Mouse (Mus musculus): ENCODE data around the gene Setd5. TPM values are rescaled to one million over a fixed set of nuclear protein-coding genes. Genes with fewer than 3 reads are reported as not detected.
A peak's percentile ranks its signal among the peaks of the same experiment; 100 is the strongest.

Gene Setd5
- total RNA-seq, 2 experiments from 2014 or later = 27.0 to 31.5 TPM

DNA sequence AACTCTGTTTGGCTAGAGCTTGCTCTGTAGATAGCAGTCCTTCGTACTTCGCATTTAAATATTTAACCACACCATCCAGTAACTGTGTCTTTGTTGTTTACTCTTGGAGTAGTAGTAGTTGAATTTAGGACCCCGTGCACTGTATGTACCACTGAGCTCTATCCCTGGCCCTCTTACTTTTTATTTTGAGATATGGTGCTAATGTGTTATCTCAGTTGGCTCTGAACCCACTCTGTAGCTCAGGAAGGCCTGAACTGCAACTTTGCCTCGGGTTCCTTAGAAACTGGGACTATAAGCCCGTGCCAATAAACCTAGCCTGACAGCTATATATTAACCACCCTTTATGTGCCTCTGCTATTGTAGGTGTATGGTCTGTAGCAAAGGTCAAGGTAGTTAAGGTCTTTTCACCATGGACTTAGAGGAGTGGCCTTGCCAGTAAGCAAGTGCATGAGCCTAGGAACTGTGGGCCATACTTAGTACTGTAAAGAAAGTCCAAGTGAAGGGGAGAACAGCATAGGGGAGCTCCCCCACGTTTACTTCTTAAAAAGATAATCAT lies 22.5 kb upstream of the Setd5 start:
- DNase-seq = no peak

DNA sequence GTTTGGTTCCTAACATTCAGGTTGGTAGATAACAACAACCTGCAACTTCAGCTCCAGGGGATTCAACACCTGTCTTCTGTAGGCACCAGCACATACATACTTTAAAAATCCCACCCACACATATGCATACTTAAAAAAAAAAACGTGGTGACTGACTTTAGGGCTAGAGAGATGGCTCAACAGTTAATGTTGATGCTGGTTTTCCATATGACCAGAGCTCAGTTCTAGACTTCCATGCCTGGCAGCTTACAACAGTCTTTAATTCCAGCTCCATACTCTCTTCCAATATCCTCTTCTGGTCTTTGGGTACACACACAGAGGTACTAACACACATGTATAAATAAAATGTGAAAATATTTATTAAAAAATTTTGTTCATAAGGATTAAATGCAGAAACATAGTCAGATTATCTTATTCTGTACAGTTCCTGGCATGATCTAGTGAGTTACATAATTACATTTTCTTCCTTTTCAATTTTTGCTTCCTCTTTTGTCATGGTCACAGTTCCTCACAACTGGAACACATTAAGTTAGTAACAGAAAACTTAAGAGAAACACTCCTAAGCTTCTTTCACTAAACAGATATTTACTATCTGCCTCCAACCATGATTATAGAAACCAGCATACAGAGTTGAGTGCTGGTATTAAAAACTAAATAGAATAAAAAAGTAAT lies 16.1 kb upstream of the Setd5 start:
- no peak for DNase-seq

DNA sequence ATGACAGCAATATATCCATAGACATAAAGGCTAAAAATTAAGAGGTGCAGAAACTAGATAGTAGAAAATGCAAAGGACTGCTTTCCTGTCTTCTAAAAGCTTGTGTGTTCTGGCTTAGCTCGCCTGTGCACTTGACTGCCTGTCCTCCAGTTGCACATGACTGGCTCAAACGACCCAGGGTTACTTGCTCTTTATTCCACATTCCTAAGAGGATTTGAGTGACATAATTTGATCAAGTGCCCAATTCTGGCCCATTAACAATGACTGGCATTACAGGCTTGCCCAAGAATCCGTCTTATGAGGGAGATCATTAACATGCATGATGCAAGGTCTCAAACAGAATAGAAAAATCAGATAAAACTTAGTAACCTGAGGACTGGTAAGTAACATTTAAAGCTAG lies 14.9 kb upstream of the Setd5 start:
- DNase-seq = peak in 1 of 2 experiments; percentile 18

DNA sequence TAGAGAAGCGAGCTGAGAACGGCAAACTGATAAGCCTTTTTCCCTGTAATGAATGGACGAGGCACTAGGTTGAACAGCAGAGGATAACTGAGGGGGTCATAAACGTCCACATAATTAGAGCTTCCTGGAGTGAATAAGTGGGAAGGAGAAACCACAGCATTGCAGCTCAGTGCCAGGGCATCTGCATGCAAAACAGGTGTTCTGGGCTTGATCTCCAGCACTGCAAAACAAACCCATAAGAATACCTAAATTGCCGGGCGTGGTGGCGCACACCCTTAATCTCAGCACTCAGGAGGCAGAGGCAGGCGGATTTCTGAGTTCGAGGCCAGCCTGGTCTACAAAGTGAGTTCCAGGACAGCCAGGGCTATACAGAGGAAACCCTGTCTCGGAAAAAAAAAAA lies 13.8 kb upstream of the Setd5 start:
- no peak for DNase-seq

DNA sequence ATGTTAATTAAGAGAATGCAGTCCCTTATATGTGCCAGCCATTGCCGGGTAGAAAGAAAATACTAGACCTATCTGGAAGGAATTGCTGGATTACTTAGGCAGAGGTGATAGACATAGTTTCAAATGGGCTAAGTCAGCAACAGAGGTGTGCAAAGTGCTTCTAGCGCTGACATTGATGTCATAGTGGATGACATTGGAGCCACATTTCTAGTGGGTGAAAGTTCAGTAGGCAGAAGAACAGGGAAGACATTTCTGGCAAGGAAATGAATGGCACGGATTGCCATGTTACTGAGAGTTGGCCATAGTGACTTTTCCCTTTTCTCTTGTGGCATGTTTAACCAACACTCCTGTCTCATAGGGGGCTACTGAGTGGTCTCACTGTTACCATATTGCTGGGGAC lies 12.0 kb upstream of the Setd5 start:
- DNase-seq = peak in 1 of 2 experiments; percentile 40

DNA sequence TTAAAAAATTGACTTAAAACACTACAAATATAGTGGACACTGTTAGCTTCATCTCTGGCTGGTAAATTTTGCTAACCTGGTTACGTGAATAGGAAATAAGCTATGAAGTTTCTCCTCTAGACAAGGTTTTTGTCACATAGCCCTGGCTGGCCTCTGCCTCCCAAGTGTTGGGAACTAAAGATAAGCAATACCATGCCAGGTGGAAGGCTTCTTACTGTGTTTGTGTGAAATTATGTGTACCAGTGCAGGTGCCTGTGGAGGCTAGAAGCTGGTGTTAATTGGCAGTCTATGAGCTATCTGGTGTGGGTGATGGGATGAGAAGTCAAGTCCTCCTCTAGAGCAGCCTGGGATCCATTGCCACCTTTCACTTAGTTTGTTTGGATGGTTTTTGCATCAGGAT lies 8.0 kb upstream of the Setd5 start:
- DNase-seq = no peak

DNA sequence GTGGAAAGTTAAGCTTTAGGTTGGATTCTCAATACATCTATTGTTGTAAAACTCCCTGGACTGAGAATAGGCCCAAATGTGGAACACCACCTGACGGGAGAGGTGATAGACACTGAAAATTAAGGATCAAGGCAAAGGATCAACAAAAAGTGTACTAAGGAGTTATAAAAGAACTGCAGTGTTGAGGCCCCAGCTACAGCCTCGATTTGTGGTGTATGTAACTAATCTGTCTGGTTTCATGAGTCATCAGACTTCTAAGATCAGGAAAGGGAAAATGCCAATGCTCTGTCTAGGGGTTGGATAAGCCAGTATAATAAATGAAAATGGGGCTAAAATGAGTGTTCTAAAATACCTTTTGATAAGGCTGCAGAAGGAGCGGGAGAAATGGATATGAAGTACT lies 1.9 kb upstream of the Setd5 start:
- peak in 1 of 2 experiments; percentile 22 for DNase-seq

DNA sequence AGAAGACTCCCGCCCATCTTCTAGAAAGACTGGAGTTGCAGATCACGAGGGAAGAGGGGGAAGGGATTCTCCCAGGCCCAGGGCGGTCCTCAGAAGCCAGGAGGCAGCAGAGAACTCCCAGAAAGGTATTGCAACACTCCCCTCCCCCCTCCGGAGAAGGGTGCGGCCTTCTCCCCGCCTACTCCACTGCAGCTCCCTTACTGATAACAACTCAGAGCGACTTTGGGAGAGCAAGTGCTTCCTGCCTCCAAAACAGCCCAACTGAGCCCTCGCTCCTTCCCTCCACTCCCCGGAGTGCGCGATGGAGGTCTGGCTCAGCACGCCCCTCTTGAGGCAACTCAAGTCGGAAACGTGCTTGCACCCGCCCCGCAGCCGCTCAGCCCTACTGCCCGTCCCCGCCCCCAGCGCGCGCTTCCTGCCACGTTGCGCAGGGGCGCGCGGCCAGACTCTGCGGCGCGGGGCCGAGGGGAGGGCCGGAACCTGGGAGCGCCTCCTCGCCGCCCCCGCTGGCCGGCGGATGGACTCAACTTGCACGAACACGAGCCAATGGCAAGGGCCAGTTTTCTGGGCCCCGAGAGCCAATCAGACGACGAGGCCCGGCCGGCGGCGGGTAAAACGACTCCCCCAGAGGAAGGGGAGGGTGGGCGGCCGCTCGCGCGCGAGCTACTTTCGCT lies 1.0 kb upstream of the Setd5 start:
- DNase-seq = peak; percentile 95 to 97

DNA sequence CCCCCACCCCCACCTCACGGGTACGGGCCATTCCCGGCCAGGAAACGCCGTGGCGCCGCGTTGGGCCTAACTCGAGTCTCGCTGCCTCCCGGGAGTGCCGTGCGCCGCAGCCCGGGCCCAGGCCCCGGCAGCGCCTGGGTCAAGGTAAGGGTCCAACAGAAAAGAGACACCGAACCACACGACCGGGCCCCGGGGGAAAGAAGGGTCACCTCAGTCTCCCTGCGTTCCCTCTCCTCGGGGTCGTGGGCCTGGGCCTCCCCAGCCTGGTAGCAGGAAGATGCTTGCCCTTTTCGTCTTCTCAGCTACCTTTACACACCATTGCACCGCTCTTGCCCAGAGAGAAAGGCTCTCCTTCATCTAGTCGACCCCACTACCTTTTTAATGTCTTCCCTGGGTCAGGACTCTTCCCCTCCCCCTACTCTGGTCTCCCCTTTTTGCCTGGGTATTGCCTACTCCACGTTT lies 435 bp downstream of the Setd5 start:
- peak in 1 of 2 experiments; percentile 81 for DNase-seq

DNA sequence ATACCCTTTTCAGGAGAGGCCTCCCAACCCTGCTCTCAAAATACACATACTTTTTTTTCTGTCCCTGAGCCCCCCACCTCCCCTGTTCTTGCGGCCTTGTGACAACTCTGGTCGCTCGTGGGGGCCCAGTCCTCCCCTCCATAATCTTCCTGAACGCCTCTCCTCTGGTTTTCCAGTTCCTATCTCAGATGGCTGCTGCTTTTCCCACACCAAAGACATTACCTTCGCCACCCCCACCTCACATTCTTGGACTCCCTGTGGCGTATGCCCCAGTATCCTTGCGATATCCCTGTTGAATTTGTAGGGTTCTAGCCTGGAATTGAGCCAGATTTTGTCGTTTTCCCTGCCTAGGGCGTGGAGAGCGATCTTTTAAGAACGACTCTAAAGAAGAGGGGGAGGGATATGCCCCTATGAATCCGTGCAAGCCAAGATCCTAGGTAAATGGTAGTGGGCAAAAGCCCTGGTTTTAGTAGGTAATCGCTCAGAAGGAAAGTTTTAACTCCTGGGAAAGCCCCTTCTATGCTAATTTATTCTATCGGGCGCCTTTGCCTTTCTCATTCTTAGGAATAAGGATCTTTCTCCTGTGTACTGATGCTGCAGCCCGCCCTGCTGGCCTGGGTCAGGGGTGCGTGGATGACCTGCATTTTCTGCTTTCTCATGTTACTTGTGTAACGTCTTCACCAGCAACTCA lies 1.0 kb downstream of the Setd5 start:
- peak; percentile 12 to 56 for DNase-seq

DNA sequence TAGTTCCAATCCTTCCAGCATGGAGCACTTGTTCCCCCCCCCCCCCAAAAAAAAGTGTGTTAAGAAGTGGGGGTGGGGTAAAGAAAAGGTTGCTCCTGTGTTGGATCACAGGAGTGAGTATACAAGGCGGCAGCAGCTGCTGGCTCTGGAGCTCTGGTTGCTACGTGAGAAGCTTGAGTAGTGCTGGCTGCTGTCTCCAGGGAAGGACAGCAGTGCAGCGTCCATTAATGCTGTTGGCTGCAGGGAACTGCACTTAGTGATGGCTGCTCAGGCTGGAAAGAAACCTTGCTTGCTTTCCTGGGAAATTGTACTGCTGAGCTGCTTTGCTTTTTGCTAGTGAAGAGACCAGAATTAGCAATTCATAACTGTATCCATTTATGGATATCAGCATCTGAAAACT lies 2.3 kb downstream of the Setd5 start:
- peak; percentile 47 to 64 for DNase-seq

DNA sequence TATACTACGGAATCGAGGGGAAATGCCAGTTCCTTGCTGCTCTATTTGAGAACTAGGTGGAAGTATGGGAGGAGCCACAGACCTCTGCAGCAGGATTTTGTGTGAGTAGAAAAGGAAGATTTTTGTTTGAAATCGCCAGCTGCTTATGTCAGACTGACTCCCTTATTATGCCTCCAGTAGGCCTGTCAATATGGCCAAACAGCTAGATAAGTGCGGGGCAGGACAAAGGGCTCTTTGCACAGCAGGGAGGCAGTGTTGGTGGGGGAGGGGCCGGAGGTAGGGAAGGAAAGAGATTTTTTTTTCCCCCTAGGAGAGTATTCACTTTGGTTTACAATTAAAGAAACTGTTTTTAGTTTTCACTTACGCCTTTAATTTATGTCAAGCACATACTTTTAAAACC lies 5.1 kb downstream of the Setd5 start:
- DNase-seq = peak in 1 of 2 experiments; percentile 31

DNA sequence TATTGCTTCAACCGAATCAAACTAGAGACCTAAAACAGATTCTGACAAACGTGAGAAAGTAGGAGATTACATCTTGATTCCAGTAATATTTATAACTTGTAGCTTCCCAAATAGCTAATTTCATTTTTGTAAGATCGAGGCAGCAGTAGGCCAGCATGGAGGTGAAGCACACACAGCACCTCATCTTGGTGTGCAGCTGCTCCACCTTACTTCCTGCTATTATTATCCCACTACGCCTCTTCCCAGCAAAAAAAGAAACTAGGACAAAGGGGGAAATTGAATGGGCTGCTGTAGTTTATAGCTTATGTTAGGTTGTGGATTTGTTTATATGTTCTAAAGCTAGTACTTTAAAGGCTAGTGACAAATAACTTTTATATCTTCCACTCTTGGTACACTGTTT lies 7.4 kb downstream of the Setd5 start:
- DNase-seq = peak in 1 of 2 experiments; percentile 41

DNA sequence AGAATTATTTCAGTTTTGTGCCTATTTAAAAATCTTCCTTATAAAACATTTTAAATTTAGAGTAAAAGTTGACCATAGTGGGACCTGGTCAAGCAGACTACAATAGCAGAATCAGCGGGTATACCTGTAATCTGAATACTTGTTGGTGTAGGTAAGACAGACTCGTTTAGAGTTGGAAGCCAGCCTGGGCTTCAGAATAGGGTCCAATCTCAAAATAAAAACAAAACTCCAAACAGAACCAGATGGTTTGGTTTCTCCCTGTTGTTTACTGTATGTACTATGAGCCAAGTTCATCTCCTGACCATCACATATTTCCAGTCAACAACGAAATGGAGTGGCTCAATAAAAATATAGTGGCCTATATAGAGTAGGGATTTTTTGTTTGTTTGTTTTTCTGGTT lies 16.0 kb downstream of the Setd5 start:
- no peak for DNase-seq

DNA sequence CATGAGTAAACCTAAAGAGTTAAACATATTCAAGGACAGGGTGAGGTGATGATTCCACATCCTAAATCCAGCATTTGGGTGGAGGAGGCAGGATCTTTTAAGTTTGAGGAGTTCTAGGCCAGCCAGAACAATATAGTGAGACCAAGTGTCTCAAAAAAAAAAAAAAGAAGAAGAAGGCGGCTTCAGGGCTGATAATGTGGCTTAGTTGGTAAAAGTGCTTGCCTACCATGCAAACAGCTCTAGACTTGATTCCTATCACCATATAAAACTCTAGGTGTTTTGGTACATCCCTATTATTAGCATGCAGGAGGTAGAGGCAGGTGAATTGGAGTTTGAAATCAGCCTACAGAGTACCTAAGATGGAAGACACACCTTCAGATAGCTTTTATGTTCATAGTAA lies 18.4 kb downstream of the Setd5 start:
- DNase-seq = no peak

DNA sequence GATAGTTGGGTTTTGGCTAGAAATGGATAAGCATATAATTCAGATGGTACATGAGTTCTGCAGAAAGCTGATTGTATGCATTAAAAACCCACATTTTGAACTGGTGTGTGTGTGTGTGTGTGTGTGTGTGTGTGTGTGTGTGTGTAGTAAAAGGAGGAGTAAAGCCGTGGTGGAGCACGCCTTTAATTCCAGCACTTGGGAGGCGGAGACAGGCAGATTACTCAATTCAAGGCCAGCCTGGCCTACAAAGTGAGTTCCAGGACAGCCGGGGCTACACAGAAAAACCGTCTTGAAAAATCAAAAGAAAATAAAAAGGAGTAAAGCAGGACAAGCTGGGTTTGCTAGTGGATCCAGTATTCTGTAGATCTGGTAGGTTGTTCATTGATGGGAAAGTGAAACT lies 20.5 kb downstream of the Setd5 start:
- peak; percentile 27 to 28 for DNase-seq

DNA sequence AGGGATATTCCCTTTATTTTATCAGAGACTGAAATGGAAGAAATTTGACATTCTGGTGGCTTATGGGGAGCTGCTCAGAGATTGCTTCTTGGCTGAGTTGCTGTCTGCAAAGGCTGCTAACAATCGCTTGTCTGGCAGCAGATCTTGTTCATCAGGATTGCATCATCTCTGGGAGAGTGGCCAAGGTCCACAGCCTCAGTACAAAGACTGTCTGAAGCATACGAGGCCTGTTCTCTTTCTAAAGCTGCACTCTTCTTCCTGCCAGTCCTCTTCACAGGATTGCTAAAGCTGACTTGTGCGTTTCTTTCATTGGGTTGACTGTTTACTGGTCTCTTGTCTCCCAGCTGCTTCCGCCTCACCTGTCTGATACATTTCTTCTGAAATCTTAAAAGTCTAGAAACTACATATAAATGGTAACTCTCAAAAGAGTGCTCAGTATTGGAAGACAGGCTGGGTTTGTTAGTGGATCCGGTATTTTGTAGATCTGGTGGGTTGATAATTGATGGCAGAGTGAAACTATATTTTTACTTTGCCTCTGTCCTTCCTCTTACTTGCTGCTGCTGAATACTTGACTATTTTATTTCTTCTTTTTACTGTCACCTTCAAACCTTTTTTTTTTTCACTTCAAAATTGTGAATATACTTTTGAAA lies 22.6 kb downstream of the Setd5 start:
- peak; percentile 95 for DNase-seq

DNA sequence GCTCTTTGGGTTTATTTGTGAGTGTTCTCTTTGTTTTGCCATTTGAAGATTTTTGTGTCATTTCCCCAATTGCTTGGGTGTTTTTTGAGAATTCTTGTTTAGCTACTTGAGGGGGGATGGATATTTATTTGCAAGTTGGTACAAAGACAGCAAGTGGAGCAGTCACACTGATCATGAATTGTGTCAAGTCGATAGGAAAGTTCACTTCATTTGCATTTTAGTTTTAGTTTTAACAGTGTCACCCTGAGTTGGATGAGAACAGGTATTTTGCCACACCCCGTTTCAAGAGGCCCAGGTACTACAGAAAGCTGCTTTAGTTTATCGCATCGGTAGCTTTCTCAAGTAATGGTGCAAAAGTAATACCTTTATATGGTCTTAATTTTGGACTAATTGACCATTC lies 25.4 kb downstream of the Setd5 start:
- no peak for DNase-seq

DNA sequence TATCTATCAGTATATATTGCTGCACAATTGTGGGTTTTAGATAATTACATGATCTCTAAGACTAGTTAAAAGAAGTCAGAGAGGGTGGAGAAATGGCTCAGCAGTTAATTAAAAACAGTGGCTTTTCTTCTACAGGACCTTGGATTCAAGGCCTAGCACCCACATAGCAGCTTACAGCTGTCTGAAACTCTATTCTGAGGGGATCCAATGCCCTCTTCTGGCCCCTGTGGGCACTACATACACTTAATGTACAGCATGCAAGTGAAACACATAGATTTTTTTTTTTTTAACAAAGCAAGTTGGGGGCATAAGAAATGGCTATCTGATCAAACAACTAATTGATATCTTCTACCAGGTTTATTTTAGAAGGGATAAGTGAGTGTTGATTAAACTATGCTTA lies 26.6 kb downstream of the Setd5 start:
- peak; percentile 48 to 67 for DNase-seq

DNA sequence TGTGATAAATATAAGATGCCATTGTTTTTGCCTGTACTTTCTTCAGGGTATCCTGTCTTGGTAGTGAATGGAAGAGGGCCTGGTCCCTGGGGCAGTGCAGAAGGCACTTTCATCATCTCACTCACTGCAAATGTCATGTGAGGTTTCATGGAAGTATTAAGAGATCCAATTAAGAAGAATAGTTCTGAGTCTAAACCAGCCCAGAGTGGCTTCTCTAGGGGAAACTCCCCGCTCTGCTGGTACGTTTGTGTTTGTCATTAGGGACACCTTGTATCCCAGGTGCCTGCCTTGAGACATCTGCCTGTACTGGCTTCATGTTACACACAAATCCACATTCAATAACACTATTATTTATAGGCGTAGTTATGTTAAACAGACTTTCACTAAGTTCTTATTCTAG lies 32.2 kb downstream of the Setd5 start:
- no peak for DNase-seq

DNA sequence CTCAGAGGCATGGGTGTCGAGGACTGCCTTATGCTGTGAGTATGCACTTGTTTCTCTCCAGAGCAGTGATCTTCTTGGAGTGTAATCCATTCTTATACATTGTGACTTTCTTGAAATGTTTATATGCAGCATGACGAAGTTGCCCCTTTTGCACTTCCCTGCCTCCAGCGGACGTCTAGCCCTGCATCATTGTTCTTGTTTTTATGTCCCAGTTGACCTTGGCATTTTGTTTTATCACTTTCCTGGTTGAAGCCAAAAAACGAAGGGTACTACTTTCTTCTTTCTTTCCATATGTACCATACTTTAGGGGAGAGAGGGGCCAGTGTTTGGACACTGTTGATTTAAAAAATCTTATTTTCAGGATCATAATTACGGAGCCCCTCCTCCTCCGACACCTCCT lies 32.8 kb downstream of the Setd5 start:
- no peak for DNase-seq

DNA sequence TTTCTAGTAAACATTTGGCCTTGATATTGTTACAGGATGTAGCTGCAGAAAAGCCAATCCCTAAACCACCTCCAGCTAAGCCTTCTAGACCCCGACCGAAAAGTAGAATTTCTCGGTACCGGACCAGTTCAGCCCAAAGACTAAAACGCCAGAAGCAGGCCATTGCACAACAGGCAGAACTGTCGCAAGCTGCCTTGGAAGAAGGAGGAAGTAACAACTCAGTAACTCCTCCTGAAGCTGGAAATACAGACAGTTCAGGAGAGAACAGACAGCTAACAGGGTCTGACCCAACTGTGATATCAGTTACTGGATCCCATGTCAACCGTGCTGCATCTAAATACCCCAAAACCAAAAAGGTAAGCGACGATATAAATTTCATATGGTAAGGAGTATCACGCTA lies 43.6 kb downstream of the Setd5 start:
- peak in 1 of 2 experiments; percentile 19 for DNase-seq

DNA sequence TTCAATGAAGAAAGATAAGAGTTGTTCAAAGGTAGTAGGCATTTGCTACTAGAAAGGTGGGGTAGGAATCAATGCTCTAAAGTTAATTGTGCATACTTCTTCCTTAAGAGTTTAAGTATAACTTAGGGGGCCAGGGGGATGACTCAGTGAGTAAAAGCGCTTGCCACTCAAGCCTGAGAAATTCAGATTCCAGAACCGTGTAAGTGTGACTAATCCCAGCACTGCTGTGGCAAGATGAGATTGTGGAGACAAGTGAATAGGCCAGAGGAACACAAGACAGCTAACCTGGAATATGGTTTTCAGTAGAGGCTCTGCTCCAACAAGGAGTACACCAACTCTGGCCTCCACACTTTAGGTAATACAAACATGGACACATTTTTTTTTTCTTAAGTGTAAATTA lies 56.2 kb downstream of the Setd5 start:
- no peak for DNase-seq
